Mouse (Mus musculus) lung, adult 2 months (tissue): ENCODE results near the gene Dusp1.

Experiments
- CTCF ChIP-seq: fragments of 200-500 bp; IDR thresholded peaks from 2 replicates; pipeline ENCODE4 v1.5.1; 2011; ENCODE audit warnings: mild to moderate bottlenecking, low read length, control low read depth; ENCODE audit not compliant: insufficient read depth
- POLR2A ChIP-seq: fragments of 200-500 bp; IDR thresholded peaks from 2 replicates; pipeline ENCODE4 v1.6.1; 2011; ENCODE audit warnings: low read depth, mild to moderate bottlenecking, control low read depth, low read length, borderline replicate concordance; ENCODE audit errors: extremely low read depth

DNA sequence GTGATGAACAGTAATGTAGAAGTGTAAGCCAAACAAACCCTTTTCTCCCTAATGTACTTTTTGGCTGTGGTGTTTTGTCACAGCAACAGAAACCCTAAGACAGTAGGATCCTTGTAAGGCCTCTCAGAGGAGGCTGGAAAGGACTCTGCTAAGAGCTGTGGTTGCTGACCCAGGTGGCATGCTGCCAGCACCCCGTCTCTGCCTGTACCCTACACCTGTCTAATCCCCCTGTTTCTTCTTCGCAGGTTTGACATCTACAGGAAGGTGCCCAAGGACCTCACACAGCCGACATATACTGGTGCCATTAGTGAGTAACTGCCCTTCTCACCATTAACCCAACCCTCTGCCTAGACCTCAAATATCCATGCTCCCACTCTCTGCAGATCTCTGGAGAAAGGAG is 46.4 kb upstream of the Dusp1 start:
- TF ChIP-seq POLR2A = no peak
- TF ChIP-seq CTCF = no peak
